9 mouse cellular contexts compared by ENCODE assay signal in the genomic region with DNA sequence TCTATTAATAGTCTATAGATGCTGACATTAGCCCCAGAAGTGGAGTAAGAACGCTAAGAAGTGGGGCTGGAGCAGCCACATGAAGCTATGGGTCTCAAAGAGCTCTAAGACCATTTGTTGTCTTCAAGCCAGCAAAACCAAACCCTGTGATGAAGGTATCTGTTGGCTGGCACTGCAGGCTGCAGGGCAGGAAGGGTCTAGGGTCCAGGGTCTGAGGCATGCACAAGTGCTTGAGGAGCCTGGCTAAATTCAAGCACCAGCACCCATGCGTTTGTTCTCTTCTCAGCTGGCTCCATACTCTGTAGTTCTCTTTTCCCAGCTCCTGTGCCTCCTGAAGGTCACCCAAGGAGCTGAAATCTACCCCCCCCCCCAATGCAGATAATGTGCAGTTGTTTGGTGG. TPM values are rescaled to one million over a fixed set of nuclear protein-coding genes. Genes with fewer than 3 reads are reported as not detected.
DNase-seq lines count a peak whose midpoint lies in the region; ATAC-seq and TF ChIP-seq lines count a peak whose summit lies in the region.
"Had no signal": no experiment of that assay in that cellular context is flagged by ENCODE, and none has a peak within 500 bp of the region (broad histone marks: within the 10 kb centered on the region; RNA-seq: fewer than 3 reads in every experiment).

No protein-coding gene starts in this region.

- no peak for ATAC-seq in kidney, embryonic 16.5 days (ENCODE audit: low FRiP score, low TSS enrichment)
- no peak for ATAC-seq in embryonic facial prominence, embryonic 12.5 days (ENCODE audit: insufficient number of reproducible peaks, insufficient read depth, low FRiP score, low TSS enrichment)
- no peak for ATAC-seq in heart, embryonic 16.5 days (replicated peaks; ENCODE audit: extremely low read depth, insufficient read depth, low FRiP score)
- ATAC-seq in liver, postnatal 0 days: no peak
- ATAC-seq in activated CD4-positive, CD25-positive, alpha-beta regulatory T cell, adult 4 months: no peak

- H3K4me2 ChIP-seq in kidney, embryonic 16.5 days (replicated peaks; ENCODE audit: low read depth, low read length): peak overlapping the region; percentile 88; the same call in 1 of the 2 replicates
- peak overlapping the region; percentile 83; the same call in 1 of the 2 replicates for H3K4me2 ChIP-seq in embryonic facial prominence, embryonic 12.5 days (replicated peaks)
- no peak overlapping the region; the same call in 1 of the 2 replicates for H3K4me2 ChIP-seq in heart, embryonic 16.5 days (ENCODE audit: low read depth, low read length)
- peak overlapping the region; percentile 88 for H3K4me2 ChIP-seq in liver, postnatal 0 days (ENCODE audit: low read depth, low read length)

- peaks cover 22% of the 10 kb centered on the region for H3K4me1 ChIP-seq in kidney, embryonic 16.5 days (ENCODE audit: insufficient read depth, low read length)
- peaks cover 12% of the 10 kb centered on the region; the same call in 1 of the 2 replicates for H3K4me1 ChIP-seq in embryonic facial prominence, embryonic 12.5 days
- H3K4me1 ChIP-seq in heart, embryonic 16.5 days (ENCODE audit: control insufficient read depth, insufficient read depth, low read length): peaks cover 29% of the 10 kb centered on the region
- peaks cover 21% of the 10 kb centered on the region for H3K4me1 ChIP-seq in liver, postnatal 0 days (ENCODE audit: insufficient read depth)

- no peak for TF ChIP-seq CTCF in liver, postnatal 0 days (IDR thresholded peaks at IDR 0.05; ENCODE audit: low read depth)

- WGBS in kidney, embryonic 16.5 days: 69% methylated on average over 2 of the region's 2 CpGs
- 78% methylated on average over 2 of the region's 2 CpGs for WGBS in embryonic facial prominence, embryonic 12.5 days
- 28% methylated on average over 2 of the region's 2 CpGs for WGBS in heart, embryonic 16.5 days
- 51% methylated on average over 2 of the region's 2 CpGs for WGBS in liver, postnatal 0 days (ENCODE audit: insufficient replicate concordance)

- H3K36me3 ChIP-seq in kidney, embryonic 16.5 days (ENCODE audit: insufficient read depth, low read length): peaks cover 15% of the 10 kb centered on the region
- peaks cover 46% of the 10 kb centered on the region for H3K36me3 ChIP-seq in embryonic facial prominence, embryonic 12.5 days
- H3K36me3 ChIP-seq in heart, embryonic 16.5 days (ENCODE audit: control insufficient read depth, insufficient read depth): peaks cover 35% of the 10 kb centered on the region
- H3K36me3 ChIP-seq in liver, postnatal 0 days (replicated peaks; ENCODE audit: insufficient read depth, low read length): peaks cover 27% of the 10 kb centered on the region

- no peak overlapping the region for H3K9ac ChIP-seq in kidney, embryonic 16.5 days (replicated peaks; ENCODE audit: low read length)
- no peak overlapping the region for H3K9ac ChIP-seq in embryonic facial prominence, embryonic 12.5 days
- H3K9ac ChIP-seq in heart, embryonic 16.5 days (ENCODE audit: low read length): peak overlapping the region; percentile 95
- no peak overlapping the region for H3K9ac ChIP-seq in liver, postnatal 0 days (replicated peaks)

- no peak for TF ChIP-seq EP300 in liver, postnatal 0 days (IDR thresholded peaks at IDR 0.05; ENCODE audit: low read depth)

- DNase-seq in kidney, postnatal 25 days: no peak
- no peak for DNase-seq in liver, postnatal 0 days
- DNase-seq in gastrocnemius, adult 18-20 months (ENCODE audit: low spot score): no peak
- DNase-seq in urinary bladder, adult 18-20 months (ENCODE audit: low spot score in 2 of 2): no peak

- no peak overlapping the region for H3K4me3 ChIP-seq in kidney, embryonic 16.5 days (ENCODE audit: low read length)
- no peak overlapping the region for H3K4me3 ChIP-seq in embryonic facial prominence, embryonic 12.5 days
- no peak overlapping the region for H3K4me3 ChIP-seq in heart, embryonic 16.5 days (ENCODE audit: low read length)
- H3K4me3 ChIP-seq in liver, postnatal 0 days (ENCODE audit: low read depth, low read length): no peak overlapping the region

- peak overlapping the region; percentile 73 for H3K27ac ChIP-seq in kidney, embryonic 16.5 days (ENCODE audit: low read length)
- peak overlapping the region; percentile 63 for H3K27ac ChIP-seq in embryonic facial prominence, embryonic 12.5 days
- peak overlapping the region; percentile 93 for H3K27ac ChIP-seq in heart, embryonic 16.5 days (ENCODE audit: low read length)
- 0 out of 2 replicates have a peak overlapping the region, but pooled peaks have one; percentile 97 for H3K27ac ChIP-seq in liver, postnatal 0 days (ENCODE audit: low read depth)

- H3K27me3 ChIP-seq in kidney, embryonic 16.5 days (ENCODE audit: insufficient read depth, low read length): no peaks in the 10 kb centered on the region
- H3K27me3 ChIP-seq in embryonic facial prominence, embryonic 12.5 days: no peaks in the 10 kb centered on the region
- no peaks in the 10 kb centered on the region for H3K27me3 ChIP-seq in heart, embryonic 16.5 days (ENCODE audit: control insufficient read depth, insufficient read depth, low read length)
- H3K27me3 ChIP-seq in liver, postnatal 0 days (ENCODE audit: insufficient read depth, low read length): no peaks in the 10 kb centered on the region
- H3K27me3 ChIP-seq: Patski had no signal

- no peaks in the 10 kb centered on the region for H3K9me3 ChIP-seq in kidney, embryonic 16.5 days (ENCODE audit: low read length)
- H3K9me3 ChIP-seq in embryonic facial prominence, embryonic 12.5 days: no peaks in the 10 kb centered on the region
- no peaks in the 10 kb centered on the region for H3K9me3 ChIP-seq in heart, embryonic 16.5 days (replicated peaks; ENCODE audit: control insufficient read depth, low read length)
- no peaks in the 10 kb centered on the region for H3K9me3 ChIP-seq in liver, postnatal 0 days (ENCODE audit: low read length)

RNA-seq across cellular contexts. Expression of a gene that starts 0.7 kb away (rescaled TPM):
- 31.6 and 33.5 TPM in 2 replicates for polyA plus RNA-seq in kidney, embryonic 16.5 days (2015; fragmentation: Nextera tagmentation; extraction: Ambion mirVana)
- polyA plus RNA-seq in embryonic facial prominence, embryonic 12.5 days (2016; fragmentation: Nextera tagmentation; extraction: Ambion mirVana): 34.7 and 35.1 TPM in 2 replicates
- polyA plus RNA-seq in heart, embryonic 16.5 days (2015; fragmentation: Nextera tagmentation; extraction: Ambion mirVana): 16.2 and 17.2 TPM in 2 replicates
- polyA plus RNA-seq in liver, postnatal 0 days (2015; fragmentation: Nextera tagmentation; extraction: Ambion mirVana): 11.7 and 12.6 TPM in 2 replicates
- polyA plus RNA-seq in activated CD4-positive, CD25-positive, alpha-beta regulatory T cell, adult 4 months (2017; shearing (Covaris generic)): 10 to 100 TPM in 1 of 2 experiments, 1 to 10 TPM in 1; 9.0 to 12.0 TPM
- total RNA-seq in gastrocnemius, adult 18-20 months (2021): 1 to 10 TPM; 5.4 to 7.2 TPM

RNA-seq across cellular contexts. Expression of a gene that starts 27.7 kb away (rescaled TPM):
- polyA plus RNA-seq in kidney, embryonic 16.5 days (2015; fragmentation: Nextera tagmentation; extraction: Ambion mirVana): 28.3 and 33.6 TPM in 2 replicates
- 45.8 and 49.1 TPM in 2 replicates for polyA plus RNA-seq in embryonic facial prominence, embryonic 12.5 days (2016; fragmentation: Nextera tagmentation; extraction: Ambion mirVana)
- 22.3 and 24.1 TPM in 2 replicates for polyA plus RNA-seq in heart, embryonic 16.5 days (2015; fragmentation: Nextera tagmentation; extraction: Ambion mirVana)
- 5.3 and 6.4 TPM in 2 replicates for polyA plus RNA-seq in liver, postnatal 0 days (2015; fragmentation: Nextera tagmentation; extraction: Ambion mirVana)
- polyA plus RNA-seq in activated CD4-positive, CD25-positive, alpha-beta regulatory T cell, adult 4 months (2017; shearing (Covaris generic)): 10 to 100 TPM; 19.2 to 24.8 TPM
- 10 to 100 TPM; 27.3 to 36.0 TPM for total RNA-seq in gastrocnemius, adult 18-20 months (2021)

RNA-seq across cellular contexts. Expression of a gene that starts 32.2 kb away (rescaled TPM):
- 161 and 171 TPM in 2 replicates for polyA plus RNA-seq in kidney, embryonic 16.5 days (2015; fragmentation: Nextera tagmentation; extraction: Ambion mirVana)
- 233 and 238 TPM in 2 replicates for polyA plus RNA-seq in embryonic facial prominence, embryonic 12.5 days (2016; fragmentation: Nextera tagmentation; extraction: Ambion mirVana)
- 175 and 177 TPM in 2 replicates for polyA plus RNA-seq in heart, embryonic 16.5 days (2015; fragmentation: Nextera tagmentation; extraction: Ambion mirVana)
- 88.5 and 91.7 TPM in 2 replicates for polyA plus RNA-seq in liver, postnatal 0 days (2015; fragmentation: Nextera tagmentation; extraction: Ambion mirVana)
- polyA plus RNA-seq in activated CD4-positive, CD25-positive, alpha-beta regulatory T cell, adult 4 months (2017; shearing (Covaris generic)): 100 to 1,000 TPM; 152 to 154 TPM
- 100 to 1,000 TPM; 126 to 132 TPM for total RNA-seq in gastrocnemius, adult 18-20 months (2021)

RNA-seq across cellular contexts. Expression of a gene that starts 40.3 kb away (rescaled TPM):
- polyA plus RNA-seq in kidney, embryonic 16.5 days (2015; fragmentation: Nextera tagmentation; extraction: Ambion mirVana): 28.2 and 28.5 TPM in 2 replicates
- 27.4 and 29.3 TPM in 2 replicates for polyA plus RNA-seq in embryonic facial prominence, embryonic 12.5 days (2016; fragmentation: Nextera tagmentation; extraction: Ambion mirVana)
- 20.5 and 20.6 TPM in 2 replicates for polyA plus RNA-seq in heart, embryonic 16.5 days (2015; fragmentation: Nextera tagmentation; extraction: Ambion mirVana)
- 4.4 and 5.1 TPM in 2 replicates for polyA plus RNA-seq in liver, postnatal 0 days (2015; fragmentation: Nextera tagmentation; extraction: Ambion mirVana)
- 1 to 10 TPM; 5.6 to 6.6 TPM for polyA plus RNA-seq in activated CD4-positive, CD25-positive, alpha-beta regulatory T cell, adult 4 months (2017; shearing (Covaris generic))
- total RNA-seq in gastrocnemius, adult 18-20 months (2021): 1 to 10 TPM; 1.8 to 2.1 TPM

RNA-seq across cellular contexts. Expression of a gene that starts 58.8 kb away (rescaled TPM):
- polyA plus RNA-seq in kidney, embryonic 16.5 days (2015; fragmentation: Nextera tagmentation; extraction: Ambion mirVana): 41.7 and 46.0 TPM in 2 replicates
- 68.7 and 76.5 TPM in 2 replicates for polyA plus RNA-seq in embryonic facial prominence, embryonic 12.5 days (2016; fragmentation: Nextera tagmentation; extraction: Ambion mirVana)
- 81.5 and 103 TPM in 2 replicates for polyA plus RNA-seq in heart, embryonic 16.5 days (2015; fragmentation: Nextera tagmentation; extraction: Ambion mirVana)
- polyA plus RNA-seq in liver, postnatal 0 days (2015; fragmentation: Nextera tagmentation; extraction: Ambion mirVana): 6.6 and 7.2 TPM in 2 replicates
- polyA plus RNA-seq in activated CD4-positive, CD25-positive, alpha-beta regulatory T cell, adult 4 months (2017; shearing (Covaris generic)): 10 to 100 TPM; 21.9 to 29.4 TPM
- total RNA-seq in gastrocnemius, adult 18-20 months (2021): 100 to 1,000 TPM; 168 to 192 TPM
